Mouse (Mus musculus): ENCODE measurements around the gene Rere.

The Rere gene

DNA sequence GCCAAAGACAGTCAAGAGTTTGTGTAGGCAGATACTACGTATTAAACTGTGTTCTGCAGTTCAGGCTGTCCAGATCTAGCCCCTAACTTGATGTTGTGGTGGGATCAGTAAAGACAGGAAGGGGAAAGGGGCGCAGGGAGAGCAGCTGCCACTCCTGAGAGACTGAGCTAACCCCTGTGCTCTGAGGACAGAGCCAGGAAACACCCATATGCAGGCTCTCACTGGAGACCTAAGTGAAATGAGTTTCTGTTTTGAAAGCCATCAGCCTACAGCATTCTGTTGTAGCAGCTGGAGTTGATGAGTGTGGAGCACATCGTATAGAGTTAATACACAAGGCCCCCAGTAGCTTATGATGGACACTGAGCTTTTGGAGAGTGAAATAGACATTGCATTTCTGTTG is 101.1 kb downstream of the Rere start:
- no peak for DNase-seq (ENCODE audit: low read depth, low spot score)

DNA sequence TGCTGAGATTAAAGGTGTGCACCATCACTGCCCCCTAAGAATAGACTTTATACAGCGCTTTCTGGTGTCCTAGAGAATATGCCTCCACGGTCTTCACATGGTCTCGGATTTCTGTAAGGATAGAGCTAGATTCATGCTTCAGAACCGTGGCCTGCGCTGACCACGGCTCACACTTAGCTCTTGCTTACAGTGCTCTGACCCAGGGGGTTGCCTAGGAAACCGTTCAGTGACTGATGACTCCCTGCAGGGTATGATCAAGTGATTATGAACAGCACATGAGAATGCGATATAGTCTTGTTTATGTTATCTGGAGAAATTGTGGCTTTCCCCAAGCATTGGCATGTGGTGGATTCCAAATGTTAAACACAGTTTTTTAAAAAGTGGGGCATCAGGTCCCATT is 103.0 kb downstream of the Rere start:
- DNase-seq (ENCODE audit: low read depth, low spot score): no peak

DNA sequence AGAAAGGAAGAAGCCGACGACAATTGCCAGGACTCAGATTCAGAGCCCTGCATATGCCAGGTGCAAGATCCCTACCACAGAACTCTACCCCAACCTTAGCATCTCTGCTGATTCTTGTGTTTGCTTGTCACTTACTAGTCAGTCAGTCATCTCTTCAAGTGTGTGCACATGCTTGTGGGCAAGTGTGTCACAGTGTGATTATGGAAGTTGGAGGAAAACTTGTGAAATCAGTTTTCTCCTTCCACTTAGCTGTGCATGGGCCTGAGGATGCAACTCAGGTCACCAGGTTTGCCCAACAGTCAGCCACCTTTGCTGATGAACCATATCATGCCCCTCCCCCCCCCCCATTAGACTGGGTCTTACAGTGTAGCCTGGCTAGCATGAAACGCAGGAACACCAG is 103.5 kb downstream of the Rere start:
- no peak for DNase-seq (ENCODE audit: low read depth, low spot score)

DNA sequence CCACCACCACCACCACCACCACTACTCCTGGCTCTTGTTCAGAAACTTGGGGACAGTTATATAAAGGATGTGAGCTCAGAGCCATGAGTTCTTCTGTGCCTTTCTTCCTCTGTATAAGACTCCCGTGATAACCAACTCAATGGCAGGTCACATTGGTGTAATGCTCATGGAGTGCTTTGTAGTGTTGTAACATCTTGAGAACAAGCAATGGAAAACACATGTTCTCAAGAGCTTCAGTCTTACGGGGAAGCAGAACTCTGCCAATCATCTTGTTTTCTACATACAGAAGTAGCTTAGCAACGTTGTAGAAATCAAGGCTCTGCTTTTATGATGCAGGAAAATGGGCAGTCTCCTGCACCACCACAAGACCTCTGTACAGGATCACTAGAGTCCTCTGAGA is 107.1 kb downstream of the Rere start:
- no peak for DNase-seq (ENCODE audit: low read depth, low spot score)

DNA sequence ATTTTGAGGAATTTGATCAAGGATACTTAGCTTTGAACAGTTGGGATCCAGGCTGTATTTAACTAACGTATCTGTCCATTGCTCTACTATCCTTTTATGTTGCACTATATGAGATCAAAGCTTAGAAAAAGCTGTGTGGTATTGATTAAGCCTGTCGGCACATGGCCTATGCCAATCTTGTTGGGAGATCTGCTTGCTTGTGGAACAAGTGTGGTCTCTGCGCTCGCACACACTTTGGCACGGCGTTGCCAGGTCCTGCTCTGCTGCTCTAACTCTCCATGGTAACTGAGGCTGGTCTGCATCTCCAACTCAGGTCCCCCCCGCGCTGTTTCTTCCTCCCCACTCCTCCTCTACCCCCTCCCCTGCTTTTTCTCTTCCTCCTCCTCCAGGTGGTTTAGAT is 112.2 kb downstream of the Rere start:
- no peak for DNase-seq (ENCODE audit: low read depth, low spot score)

DNA sequence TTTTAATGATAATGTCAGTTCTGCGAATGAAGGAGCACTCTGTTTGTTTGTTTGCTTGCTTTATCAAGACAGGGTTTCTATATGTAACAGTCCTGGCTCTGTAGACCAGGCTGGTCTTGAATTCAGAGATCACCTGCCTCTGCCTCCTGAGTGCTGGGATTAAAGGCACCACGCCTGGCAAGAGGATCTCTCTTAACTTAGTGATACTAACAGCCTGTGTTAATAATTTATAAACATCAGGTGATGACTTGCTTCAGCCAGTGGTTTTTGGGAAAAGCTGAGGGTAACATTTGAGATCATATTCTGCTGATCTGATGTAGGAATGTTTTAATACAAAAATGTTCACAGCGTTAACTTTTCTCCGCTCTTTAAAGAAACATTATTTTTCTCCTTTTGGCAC is 112.6 kb downstream of the Rere start:
- DNase-seq (ENCODE audit: low read depth, low spot score): no peak

DNA sequence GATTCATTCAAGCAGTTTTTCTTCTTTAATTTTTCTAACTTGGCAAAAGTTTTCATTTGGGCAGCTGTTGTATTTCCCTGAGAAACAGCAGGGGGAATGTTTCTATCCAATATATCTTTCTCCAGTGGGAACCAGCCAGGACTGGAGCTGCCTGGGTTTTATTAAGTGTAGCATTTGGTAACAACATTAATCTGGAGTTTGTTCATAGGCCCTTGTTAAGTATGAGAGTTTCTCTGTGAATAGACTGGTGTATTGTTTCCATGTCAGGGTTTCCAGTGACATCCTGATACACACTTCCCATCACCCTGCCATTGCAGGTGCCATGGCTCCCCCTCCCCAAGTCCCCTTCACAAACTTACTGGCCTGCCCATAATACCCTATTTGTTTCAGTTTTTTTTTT is 114.9 kb downstream of the Rere start:
- no peak for DNase-seq (ENCODE audit: low read depth, low spot score)

DNA sequence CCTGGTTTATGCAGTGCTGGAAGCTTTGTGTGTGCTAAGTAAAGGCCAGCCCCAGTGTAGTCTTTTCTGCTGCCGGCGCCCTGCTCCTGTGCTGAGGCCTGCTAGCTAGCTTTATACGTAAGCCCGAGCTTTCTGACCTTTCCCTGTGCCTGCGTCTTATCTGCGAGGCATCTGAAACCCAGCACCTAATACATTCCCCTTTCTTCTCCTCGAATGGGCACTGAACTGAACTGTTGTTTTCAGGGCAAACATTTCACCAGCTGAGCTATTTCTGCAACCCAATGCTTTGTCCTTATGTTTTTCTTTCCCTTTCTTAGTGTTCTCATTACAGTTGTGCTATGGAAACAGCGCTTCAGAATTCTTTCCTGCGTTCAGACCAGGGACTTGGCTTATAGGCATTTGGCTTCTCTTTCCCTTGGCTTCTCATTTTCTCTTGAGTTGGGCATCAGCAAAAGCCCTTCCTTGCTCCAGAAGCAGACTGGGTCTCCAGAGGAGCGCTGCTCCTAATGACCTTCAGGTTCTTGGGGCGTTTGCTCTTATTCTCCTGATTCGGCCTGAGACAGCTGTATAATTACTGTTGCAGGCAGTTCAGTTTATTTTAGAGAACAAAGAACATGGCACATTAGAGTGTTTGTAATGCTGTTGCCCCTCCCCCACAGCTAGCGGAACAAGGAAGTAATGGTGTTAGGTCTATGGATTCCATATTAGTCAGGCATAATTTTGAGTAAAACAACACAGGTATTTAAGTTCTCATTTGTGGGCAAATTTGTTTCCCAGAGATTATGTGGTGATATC is 115.6 kb downstream of the Rere start:
- DNase-seq (ENCODE audit: low read depth, low spot score): no peak

DNA sequence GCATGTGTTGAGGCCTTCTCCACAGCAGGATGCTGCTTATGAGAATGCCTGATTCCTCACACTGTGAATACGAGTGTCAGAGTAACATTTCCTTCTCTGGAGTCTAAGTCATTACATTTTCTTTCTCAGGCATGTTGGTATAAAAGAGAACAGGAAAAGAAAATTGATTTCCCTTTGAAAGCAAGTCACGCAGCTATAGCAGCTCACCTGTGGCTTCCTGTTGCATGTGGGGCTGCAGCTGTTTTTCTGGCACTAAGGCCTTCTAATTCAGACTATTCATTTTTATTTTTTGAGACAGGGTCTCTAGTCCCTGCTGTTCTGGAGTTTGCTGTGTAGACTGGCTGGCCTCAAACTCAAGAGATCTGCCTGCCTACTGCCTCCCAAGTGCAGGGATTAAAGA is 117.6 kb downstream of the Rere start:
- DNase-seq (ENCODE audit: low read depth, low spot score): no peak

DNA sequence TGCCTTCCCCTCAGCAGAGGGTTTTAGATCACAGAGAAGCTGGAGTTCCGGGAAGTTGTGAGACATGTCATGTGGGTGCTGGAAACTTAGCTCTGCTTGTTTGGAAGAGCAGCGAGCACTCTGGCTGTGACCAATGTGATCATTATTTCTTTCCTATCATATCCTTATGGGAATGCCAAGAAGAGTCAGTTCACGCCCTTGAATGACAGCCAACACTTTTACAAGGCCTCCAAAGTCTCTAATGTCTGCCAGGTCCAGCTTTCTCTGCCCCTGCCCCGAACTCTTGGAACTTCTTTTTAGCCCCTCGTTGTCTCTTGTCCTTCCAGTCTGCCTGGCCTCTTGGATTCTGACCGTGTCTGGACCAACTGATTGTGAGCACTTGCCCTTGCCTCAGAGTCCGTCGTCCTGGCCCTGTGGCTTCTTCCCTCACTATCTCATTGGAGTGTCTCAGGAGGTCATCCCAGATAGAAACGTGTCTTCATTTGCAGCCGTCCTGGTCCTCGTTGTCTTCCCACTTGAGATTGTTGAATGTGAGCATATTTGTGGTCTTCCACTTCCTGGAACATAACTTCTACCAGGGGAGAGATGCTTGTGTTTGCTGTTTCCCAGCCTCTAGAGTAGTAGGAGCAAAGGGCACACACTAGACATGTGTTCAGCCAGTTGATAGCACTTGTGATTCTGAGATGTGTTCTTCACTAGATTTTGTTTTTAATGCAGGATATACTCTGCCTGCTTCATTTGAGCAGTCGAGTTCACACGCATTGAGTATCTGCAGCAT is 120.6 kb downstream of the Rere start:
- DNase-seq (ENCODE audit: low read depth, low spot score): no peak

DNA sequence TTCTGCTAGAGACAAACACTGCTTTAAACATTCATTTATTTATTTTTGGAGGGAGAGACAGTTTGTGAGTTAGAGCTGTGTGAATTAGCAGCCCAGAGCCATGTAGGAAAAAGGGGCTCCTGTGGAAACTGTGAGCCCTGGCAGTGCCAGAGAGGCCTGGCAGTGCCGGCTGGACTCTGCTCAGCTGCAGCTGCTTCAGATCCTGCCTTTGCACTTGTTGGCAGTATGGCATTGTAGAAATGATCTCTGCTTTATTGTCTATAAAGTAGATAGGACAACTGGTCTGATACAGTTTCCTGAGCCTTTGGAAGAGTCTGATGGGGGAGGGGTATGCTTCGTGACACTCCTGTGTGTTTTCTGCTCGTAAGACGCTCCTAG is 121.2 kb downstream of the Rere start:
- DNase-seq (ENCODE audit: low read depth, low spot score): no peak

DNA sequence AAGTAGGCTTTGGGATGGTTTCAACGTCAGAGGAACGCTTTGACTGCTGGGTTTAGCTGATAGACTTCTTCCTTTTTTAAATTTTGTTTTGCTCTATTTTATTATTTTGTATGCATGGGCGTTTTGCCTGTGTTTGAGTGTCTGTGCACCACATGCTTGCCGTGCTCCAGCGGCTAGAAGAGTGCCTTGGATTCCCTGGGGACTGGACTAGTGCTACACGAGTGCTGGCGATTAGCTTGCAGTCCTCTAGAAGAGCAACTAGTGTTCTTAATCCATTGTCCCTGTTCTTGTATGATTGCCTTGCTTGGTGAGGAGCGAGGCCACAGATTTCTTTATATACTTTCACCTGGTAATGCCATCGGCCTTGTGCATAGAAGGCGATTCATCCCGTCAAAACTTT is 122.5 kb downstream of the Rere start:
- no peak for DNase-seq (ENCODE audit: low read depth, low spot score)

DNA sequence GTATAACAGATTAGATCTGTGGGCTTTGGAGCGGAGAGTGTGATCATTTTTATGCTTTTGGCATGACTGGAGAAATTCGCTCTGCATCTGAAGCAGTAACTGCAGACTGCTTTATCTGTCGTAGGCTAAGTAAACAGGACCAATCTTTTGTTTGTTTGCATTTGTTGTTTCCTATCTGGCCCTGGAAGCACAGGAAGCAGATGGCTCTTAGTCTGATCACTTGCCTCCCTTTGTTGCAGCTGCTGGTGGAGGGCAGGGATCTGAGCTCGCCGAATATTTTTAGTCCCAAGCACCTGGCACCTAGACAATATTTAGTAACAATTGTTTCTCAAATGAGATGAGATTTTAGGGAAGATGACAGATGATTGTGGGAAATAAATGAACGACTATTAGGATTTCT is 123.1 kb downstream of the Rere start:
- DNase-seq (ENCODE audit: low read depth, low spot score): no peak

DNA sequence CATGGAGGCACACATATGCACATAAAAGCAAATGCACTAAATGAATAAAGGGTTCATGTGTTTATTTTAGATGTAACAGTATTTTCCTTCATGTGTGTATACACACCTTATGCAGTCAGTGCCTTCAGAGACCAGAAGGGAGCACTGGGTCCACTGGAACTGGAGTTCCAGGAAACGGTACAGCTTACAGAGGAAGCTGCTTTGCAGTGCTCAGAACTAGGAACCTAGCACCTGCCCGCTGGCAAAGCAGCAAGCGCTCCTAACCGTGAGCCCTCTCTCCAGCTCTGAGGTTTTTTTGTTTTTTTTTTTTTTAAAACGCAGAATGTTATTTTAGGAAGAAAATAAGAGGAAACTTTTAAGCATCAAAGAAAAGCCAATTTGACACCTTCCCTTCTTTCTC is 124.3 kb downstream of the Rere start:
- no peak for DNase-seq (ENCODE audit: low read depth, low spot score)

DNA sequence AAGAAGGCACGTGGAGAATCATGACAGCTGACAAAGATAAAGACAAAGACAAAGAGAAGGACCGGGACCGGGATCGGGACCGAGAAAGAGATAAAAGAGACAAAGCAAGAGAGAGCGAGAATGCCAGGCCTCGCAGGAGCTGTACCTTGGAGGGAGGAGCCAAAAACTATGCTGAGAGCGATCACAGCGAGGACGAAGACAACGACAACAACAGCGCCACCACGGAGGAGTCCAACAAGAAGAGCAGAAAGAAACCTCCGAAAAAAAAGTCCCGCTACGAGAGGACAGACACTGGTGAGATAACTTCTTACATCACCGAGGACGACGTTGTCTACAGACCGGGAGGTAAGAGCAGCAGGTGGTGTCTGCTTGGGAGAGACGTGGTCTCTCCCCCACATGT is 124.9 kb downstream of the Rere start:
- peak; percentile 9 for DNase-seq (ENCODE audit: low read depth, low spot score)

DNA sequence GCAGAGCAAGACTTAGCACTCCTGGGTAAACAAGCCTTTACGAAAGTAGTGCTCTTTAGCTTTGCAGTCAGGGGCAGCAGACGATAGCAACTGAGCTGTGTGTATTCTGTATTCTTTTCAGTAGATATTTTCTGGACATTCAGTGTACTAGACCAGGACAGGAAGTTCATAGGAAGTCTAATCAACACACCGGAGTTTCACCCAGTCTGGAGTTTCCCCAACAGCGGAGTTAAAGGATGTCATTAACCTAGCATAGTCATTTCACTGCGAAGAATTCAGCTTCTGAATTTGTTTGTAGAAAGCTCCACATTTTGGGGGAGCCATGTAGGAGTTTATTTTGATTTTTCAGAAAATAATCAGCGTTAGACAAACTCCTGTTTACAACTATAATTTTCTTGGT is 125.4 kb downstream of the Rere start:
- no peak for DNase-seq (ENCODE audit: low read depth, low spot score)

DNA sequence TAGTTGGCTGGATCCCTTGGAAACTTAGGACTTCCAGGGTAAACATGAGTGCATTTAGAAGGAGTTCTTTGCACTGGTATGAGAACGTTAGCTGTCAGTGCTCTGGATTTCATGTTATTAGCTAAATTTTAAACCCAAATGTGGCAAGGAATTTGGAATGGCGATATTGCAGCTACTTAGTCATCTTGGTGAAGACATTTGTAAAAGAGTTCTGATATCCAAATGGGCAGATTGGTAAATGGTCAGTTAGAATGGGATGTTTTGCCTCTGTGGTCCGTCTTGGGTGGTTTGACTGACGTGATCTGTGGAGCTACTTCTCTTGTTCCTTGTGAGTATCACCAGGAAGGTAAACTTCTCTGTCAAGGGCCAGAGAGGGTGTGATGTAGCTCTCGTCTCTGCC is 132.8 kb downstream of the Rere start:
- DNase-seq (ENCODE audit: low read depth, low spot score): no peak

DNA sequence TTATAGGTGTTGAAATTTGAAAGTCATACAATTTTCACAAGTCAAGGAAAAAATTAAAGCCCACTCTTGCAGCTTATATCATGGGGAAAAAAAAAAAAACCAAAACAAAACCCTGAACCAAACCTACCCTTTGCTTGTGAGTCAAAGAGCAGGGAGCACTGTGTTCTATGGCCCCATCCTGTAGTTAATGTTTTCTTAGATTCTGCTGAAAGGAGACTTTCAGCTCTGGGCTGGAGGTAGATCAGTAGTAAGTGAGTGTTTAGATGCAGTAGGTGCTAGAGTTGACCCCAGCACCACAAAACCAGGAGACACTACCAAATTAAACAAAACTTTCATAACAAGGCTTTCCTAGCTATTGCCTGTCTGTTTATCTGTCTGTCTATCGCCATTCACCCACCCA is 133.3 kb downstream of the Rere start:
- no peak for DNase-seq (ENCODE audit: low read depth, low spot score)

DNA sequence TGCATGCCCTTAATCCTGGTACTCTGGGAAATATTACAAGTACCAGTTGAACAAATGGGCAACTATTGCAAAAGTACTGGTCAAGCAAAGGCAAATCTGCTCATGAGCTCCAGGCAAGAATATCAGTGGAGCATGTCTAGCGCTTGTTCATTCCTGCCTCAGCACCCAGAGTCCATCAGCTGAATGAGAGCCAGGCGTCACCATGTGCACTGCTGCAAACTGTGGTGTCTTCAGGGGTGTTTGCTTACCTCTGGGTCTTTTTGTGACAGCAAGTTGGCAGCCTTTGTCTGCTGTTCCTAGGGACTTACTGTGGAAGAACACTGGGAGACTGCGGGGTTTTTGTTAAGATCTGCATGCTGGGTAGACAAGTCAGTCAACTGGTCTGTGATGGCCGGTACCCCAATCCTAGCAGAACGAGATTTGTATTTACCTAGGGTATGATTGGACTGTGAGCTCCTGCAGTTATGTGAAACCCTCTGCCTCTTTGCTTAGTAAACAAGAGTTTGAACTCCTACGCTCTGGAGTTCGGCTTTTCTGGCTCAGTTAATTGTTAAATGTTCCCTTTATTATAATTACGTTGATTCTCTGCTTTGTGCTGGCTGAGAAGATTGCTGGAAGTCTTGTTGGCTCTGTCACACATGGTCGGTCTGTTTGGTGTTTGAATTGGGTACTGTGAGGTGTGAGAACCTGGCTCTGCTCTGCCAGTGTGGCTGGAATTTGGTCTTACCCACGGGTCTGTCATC is 134.0 kb downstream of the Rere start:
- DNase-seq (ENCODE audit: low read depth, low spot score): no peak

DNA sequence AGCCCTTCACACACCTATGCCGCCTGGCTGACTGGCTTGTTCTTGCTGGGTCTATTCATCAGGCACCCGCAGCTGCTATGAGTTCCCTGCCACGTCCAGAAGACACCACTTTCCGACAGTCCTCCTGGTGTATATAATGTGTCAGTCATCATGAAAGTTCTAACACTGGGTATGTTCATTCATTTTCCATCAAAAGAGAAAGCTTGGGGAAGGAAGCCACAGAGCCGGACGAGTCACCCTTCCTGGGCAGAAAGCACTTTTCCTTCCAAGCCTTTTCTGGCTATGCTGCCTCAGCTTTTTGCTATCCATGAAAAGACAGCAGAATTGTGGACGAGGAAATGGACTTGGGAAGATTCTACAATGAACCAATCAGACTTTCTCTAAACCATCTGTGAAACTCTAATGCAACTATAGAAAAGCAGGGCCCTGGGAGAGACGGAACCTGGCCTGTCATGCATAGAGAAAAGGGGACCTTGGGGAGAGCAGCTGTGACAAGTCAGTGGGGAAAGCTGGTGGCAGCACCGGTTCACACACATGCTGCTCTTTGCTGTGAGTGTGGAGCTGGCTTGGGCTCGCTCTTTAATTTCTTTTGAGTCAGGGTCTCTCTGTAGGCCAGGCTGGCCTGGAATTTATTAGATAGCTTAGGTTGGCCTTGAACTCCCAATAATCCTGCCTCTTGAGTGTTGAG is 139.3 kb downstream of the Rere start:
- DNase-seq (ENCODE audit: low read depth, low spot score): no peak

DNA sequence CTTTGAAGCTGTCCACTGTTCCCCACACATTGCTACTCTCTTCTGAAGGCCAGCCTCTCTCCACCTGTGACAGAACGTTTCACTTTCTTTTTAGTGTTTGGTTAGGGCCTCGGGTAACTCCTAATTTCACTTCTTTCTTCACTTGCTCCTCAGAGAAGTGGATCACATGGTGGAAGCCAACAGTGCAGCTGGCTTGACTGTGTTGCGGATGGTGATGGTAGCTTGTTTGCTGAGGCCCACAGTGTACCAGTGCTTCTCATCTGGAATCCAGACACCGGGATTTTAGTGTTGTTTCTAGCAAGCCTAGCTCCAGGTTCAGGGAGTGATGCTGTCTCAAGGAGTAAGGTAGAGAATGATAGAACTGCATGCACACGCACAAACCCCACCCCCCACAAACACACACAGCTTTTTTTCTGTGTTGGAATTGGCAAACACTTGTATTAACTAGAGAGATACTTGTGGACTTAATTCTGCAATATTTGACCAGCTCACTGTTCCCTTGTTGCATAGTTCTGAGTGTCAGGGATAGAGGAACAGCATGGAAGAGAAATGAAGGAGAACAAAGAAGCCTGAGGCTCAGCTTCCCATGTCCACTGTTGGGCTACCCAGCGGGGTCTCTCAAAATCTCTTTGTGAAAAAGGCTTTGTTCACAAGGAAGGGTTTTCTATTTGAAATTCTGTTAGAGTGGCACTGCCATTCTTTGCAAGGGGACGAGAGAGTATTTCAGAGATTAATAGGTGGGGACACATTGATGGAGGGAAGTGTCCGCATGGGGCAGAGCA is 144.8 kb downstream of the Rere start:
- DNase-seq (ENCODE audit: low read depth, low spot score): no peak

Data from c-Kit-negative CD71-positive TER-119-positive erythroid progenitor cells, embryonic 14.5 days (primary cell).